Mouse (Mus musculus) adrenal gland, postnatal 36 days (tissue): ENCODE data around the gene Ewsr1. TPM values are rescaled to one million over a fixed set of nuclear protein-coding genes. Genes with fewer than 3 reads are reported as not detected.

ENCODE experiments used
- DNase-seq, 2 experiments: peaks; one replicate each; pipeline ENCODE4 v3.0.0; 2021; ENCODE audit warnings: mixed read lengths in 1 of 2
- total RNA-seq, 2 experiments: library from RNA; stranded (reverse); gene quantifications; 2 replicates each; pipeline ENCODE4 v1.2.3; 2021

Ewsr1 gene
- total RNA-seq, 2 experiments from 2014 or later = 219 to 230 TPM

- DNase-seq = no peak
Observed at GRCm38 (mm10) chr11:5058783-5059182, 40.3 kb downstream of the Ewsr1 start.

- DNase-seq = peak; percentile 45 to 58
Observed at GRCm38 (mm10) chr11:5057856-5058641, 41.0 kb downstream of the Ewsr1 start, which contains the start of gene Rasl10a. Gene Rasl10a (plus strand): TSS chr11:5058128.

GRCm38 (mm10) chr11:5057541-5057855 lies 41.6 kb downstream of the Ewsr1 start:
- no peak for DNase-seq

- DNase-seq = no peak
Observed at GRCm38 (mm10) chr11:5057064-5057463, 42.0 kb downstream of the Ewsr1 start.

GRCm38 (mm10) chr11:5055945-5056938 lies 42.8 kb downstream of the Ewsr1 start:
- no peak for DNase-seq

GRCm38 (mm10) chr11:5054874-5055273 lies 44.2 kb downstream of the Ewsr1 start:
- peak in 1 of 2 experiments; percentile 26 for DNase-seq

- no peak for DNase-seq
Observed at GRCm38 (mm10) chr11:5054151-5054550, 44.9 kb downstream of the Ewsr1 start.

GRCm38 (mm10) chr11:5052200-5052854 lies 46.7 kb downstream of the Ewsr1 start:
- no peak for DNase-seq

GRCm38 (mm10) chr11:5051629-5052028 lies 47.4 kb downstream of the Ewsr1 start:
- no peak for DNase-seq

GRCm38 (mm10) chr11:5046321-5046926 lies 52.6 kb downstream of the Ewsr1 start:
- DNase-seq = no peak

GRCm38 (mm10) chr11:5042645-5043381 lies 56.3 kb downstream of the Ewsr1 start:
- DNase-seq = no peak

GRCm38 (mm10) chr11:5041144-5041780 lies 57.8 kb downstream of the Ewsr1 start:
- DNase-seq = no peak

- DNase-seq = no peak
Observed at GRCm38 (mm10) chr11:5040585-5040984, 58.5 kb downstream of the Ewsr1 start.

GRCm38 (mm10) chr11:5037146-5037854 lies 61.8 kb downstream of the Ewsr1 start:
- DNase-seq = peak; percentile 80 to 82

- no peak for DNase-seq
Observed at GRCm38 (mm10) chr11:5035421-5035820, 63.6 kb downstream of the Ewsr1 start.

GRCm38 (mm10) chr11:5033136-5033535 lies 65.9 kb downstream of the Ewsr1 start:
- peak; percentile 84 to 86 for DNase-seq

- no peak for DNase-seq
Observed at GRCm38 (mm10) chr11:5032706-5033105, 66.4 kb downstream of the Ewsr1 start.

GRCm38 (mm10) chr11:5028228-5028627 lies 70.8 kb downstream of the Ewsr1 start:
- DNase-seq = no peak

GRCm38 (mm10) chr11:5025108-5025507 lies 74.0 kb downstream of the Ewsr1 start:
- DNase-seq = no peak
